Mouse (Mus musculus) E14TG2a.4 (cell line): Measurements from ENCODE around the gene Tmem178b.

Experiments
- H3K27me3 ChIP-seq: 2 replicates; pipeline ENCODE4 v1.6.1; 2014; ENCODE audit warnings: low read length, control low read depth; ENCODE audit not compliant: insufficient read depth
- H3K36me3 ChIP-seq: 2 replicates; pipeline ENCODE4 v1.6.1; 2014; ENCODE audit warnings: low read length, control low read depth; ENCODE audit not compliant: insufficient read depth
- H3K4me1 ChIP-seq: replicated peaks from 2 replicates; pipeline ENCODE4 v1.6.1; 2014; ENCODE audit warnings: low read depth, low read length, control low read depth
- H3K4me3 ChIP-seq: replicated peaks from 2 replicates; pipeline ENCODE4 v1.5.1; 2014; ENCODE audit warnings: mild to moderate bottlenecking, low read length
- H3K9me3 ChIP-seq: 2 replicates; pipeline ENCODE4 v1.6.1; 2014; ENCODE audit warnings: low read length, control low read depth
- CTCF ChIP-seq: conservative IDR thresholded peaks from 2 replicates; pipeline ENCODE4 v1.5.1; 2014; ENCODE audit warnings: low read length
- NANOG ChIP-seq: IDR thresholded peaks from 2 replicates; pipeline ENCODE4 v1.6.1; 2014; ENCODE audit warnings: borderline replicate concordance, low read length, mixed read lengths
- POU5F1 ChIP-seq: IDR thresholded peaks from 2 replicates; pipeline ENCODE4 v1.6.1; 2014; ENCODE audit warnings: low read length, borderline replicate concordance

The Tmem178b gene

DNA sequence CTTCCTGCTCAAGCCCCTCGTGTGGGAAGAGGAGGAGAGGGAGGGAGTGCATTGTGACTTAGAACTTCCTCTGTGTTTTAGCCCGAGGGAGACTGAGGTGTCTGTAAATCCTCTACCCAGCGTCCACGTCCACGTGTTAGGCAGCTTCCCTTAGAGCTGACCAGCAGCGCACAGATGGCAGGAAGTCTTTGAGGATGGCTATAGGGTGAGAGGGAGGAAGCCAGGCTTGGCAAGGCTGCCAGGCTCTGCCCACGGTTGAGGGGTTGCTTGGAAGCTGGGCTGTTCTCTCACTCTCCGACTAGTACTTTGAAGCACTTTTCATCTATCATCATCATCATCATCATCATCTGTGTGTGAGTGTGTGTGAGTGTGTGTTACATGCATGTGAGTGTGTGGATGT, 41.9 kb downstream of the Tmem178b start:
- H3K4me3 ChIP-seq, result no peak overlapping the region
- 0 out of 2 replicates have a peak, but pooled peaks cover 3% of the 10 kb centered on the region for H3K27me3 ChIP-seq
- TF ChIP-seq NANOG, result no peak
- TF ChIP-seq POU5F1, result no peak
- no peak for TF ChIP-seq CTCF
- H3K36me3 ChIP-seq, result no peaks in the 10 kb centered on the region
- H3K4me1 ChIP-seq, result 0 out of 2 replicates have a peak, but pooled peaks cover 3% of the 10 kb centered on the region
- H3K9me3 ChIP-seq, result 0 out of 2 replicates have a peak, but pooled peaks cover 9% of the 10 kb centered on the region

DNA sequence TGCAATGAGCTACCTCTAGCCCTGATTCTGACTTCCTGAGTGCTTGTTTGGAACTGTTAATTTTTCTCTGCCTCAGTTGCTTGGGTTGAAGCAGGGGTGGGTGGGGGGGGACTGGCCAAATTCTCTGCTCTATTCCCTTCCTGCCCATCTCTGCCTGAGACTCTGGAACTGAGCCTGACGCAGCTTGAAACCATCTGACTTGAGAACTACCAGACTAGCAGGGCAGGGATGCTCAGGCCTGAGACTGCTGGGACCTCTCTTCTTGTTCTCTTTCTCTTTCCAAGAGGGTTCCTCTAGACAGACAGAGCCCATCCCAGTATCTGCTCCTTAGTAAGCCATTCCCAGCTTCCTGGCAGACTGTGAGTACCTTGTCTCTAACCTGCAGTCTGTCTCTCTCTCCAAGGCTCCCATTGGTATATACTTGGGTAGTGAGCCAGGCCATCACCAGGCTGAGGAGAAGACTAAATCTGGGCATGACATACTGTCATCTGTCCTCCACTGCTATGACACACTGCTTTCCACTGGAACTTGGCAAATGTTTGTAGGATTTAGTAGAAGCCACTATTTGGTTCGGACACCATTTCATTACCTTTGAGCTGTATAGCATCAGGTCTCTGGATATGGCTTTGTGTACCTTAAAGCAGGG, 42.7 kb downstream of the Tmem178b start:
- Histone ChIP-seq H3K9me3 (0 out of 2 replicates have a peak, but pooled peaks cover 9% of the 10 kb centered on the region), H3K27me3 (0 out of 2 replicates have a peak, but pooled peaks cover 3% of the 10 kb centered on the region), H3K4me1 (0 out of 2 replicates have a peak, but pooled peaks cover 3% of the 10 kb centered on the region), H3K4me3 (no peak overlapping the region), H3K36me3 (no peaks in the 10 kb centered on the region)
- no peak for TF ChIP-seq CTCF
- TF ChIP-seq POU5F1, result no peak
- TF ChIP-seq NANOG, result no peak

DNA sequence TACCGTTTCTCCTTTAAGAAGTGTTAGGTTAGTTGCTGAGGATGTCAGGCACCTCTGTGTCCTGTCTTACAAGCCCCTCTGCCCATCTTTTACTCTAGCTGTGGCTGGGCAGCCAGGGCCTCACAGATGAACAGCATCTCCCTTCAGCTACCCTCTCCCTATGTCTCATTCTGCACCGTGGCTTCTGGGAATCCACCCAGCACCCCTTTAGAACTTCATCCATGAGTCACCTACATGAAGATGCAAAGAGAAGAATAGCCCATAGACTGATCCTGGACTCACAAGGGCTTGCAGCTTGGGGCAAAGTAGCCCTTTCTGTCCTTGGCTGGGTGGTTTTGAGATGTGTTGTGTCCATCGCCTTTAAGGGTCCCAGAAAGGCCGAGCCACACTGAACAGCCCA, 43.4 kb downstream of the Tmem178b start:
- H3K9me3 ChIP-seq, result 0 out of 2 replicates have a peak, but pooled peaks cover 9% of the 10 kb centered on the region
- no peaks in the 10 kb centered on the region for H3K36me3 ChIP-seq
- 0 out of 2 replicates have a peak, but pooled peaks cover 3% of the 10 kb centered on the region for H3K4me1 ChIP-seq
- H3K4me3 ChIP-seq, result no peak overlapping the region
- TF ChIP-seq CTCF (no peak), POU5F1 (no peak), NANOG (no peak)
- 0 out of 2 replicates have a peak, but pooled peaks cover 3% of the 10 kb centered on the region for H3K27me3 ChIP-seq

DNA sequence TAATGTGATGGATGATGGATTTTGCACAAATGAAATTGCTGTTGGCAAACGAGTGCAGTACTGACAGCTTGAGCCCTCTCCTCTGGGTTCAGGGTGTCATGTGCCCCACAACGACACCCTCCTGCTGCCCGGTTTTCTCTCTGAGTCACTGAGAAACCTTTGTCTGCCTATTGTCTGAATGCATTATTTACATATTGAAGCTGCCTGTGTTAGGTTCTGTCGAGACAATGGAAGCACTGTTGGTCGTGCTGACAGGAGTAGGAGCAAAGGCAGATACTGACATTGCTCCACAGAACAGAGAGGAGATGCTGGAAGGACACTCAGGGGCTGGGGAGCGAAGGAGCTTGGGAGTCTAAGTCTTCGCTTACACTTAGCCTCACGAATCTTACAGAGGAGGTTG, 44.2 kb downstream of the Tmem178b start:
- Histone ChIP-seq H3K9me3 (0 out of 2 replicates have a peak, but pooled peaks cover 2% of the 10 kb centered on the region), H3K36me3 (no peaks in the 10 kb centered on the region), H3K27me3 (no peaks in the 10 kb centered on the region), H3K4me3 (no peak overlapping the region), H3K4me1 (0 out of 2 replicates have a peak, but pooled peaks cover 3% of the 10 kb centered on the region)
- TF ChIP-seq CTCF (no peak), POU5F1 (no peak), NANOG (no peak)

DNA sequence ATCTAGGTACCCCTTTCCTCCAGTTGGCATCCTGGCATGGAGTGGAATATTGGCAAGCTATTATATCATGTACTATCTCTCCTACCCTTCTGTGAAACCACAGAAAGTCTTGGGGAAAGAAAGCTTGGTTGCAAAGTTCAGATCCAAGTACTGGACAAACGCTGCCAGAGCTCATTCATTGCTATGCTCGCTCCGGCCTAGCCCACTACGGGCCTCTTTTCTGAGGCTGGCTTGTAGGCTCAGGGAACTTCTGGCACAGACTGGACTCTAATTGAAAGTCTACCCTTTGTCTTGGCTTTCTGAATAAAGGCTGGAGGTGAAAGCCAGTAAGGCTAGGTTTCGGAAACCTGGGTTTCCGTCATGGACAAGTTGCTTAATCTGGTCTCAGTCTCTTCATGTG, 44.7 kb downstream of the Tmem178b start:
- Histone ChIP-seq H3K36me3 (no peaks in the 10 kb centered on the region), H3K27me3 (no peaks in the 10 kb centered on the region), H3K4me1 (0 out of 2 replicates have a peak, but pooled peaks cover 3% of the 10 kb centered on the region), H3K9me3 (no peaks in the 10 kb centered on the region), H3K4me3 (no peak overlapping the region)
- TF ChIP-seq POU5F1, result no peak
- TF ChIP-seq NANOG, result no peak
- no peak for TF ChIP-seq CTCF

DNA sequence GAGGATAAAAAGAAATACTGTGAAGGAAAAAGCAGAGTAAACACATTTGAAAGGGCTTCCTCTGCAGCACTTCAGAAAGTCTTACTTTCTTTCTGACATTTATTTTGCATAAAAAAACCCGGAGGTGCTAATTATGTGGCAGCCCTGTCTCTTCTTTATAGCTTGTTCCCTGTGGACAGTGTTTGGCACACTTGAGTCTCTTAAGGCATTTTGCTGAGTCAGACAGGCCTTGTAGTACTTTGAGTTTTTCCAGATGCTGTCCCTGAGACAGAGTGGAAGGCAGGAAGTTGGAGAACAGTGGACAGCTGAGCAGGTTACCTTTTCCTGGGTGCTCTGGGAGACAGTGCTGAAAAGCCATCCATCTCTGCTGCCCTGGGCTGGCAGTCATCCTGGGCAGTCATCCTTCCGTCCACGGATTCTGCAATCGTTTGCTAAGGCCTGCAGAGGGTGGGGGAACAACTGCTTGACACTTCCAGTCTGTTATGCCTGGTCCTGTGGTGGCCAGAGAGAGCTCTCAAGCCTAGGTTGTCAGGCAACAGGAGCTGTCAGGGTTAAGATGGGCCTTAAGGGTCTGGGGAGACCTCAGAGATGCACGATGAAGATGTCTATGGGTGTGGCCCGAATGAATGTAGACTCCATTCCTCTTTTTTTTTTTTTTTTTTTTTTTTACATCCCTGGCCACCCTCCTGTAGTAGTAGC, 46.1 kb downstream of the Tmem178b start:
- no peaks in the 10 kb centered on the region for H3K36me3 ChIP-seq
- H3K27me3 ChIP-seq, result no peaks in the 10 kb centered on the region
- 0 out of 2 replicates have a peak, but pooled peaks cover 3% of the 10 kb centered on the region for H3K4me1 ChIP-seq
- no peaks in the 10 kb centered on the region for H3K9me3 ChIP-seq
- TF ChIP-seq NANOG (no peak), POU5F1 (no peak), CTCF (no peak)
- H3K4me3 ChIP-seq, result no peak overlapping the region

DNA sequence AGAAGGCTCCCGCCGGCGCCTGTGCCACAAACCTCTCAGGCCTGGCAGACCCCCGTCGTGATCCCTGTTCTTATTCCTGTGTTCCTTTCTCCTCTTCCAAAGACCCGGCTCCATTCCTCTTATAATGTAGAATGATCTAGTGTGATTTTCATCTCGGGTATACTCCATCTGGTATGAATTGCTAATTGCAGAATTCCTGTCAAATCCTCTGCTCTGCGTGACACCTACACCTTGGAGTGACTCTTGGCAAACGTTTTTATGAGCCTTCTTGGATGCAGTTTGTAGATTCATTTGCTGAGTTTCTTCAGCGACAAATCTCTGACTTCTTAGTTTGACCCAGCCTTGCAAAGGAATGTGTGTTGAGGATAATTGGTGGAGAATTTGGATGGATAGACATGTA, 53.4 kb downstream of the Tmem178b start:
- Histone ChIP-seq H3K4me3 (0 out of 2 replicates have a peak overlapping the region, but pooled peaks have one; percentile 10), H3K27me3 (no peaks in the 10 kb centered on the region), H3K4me1 (no peaks in the 10 kb centered on the region), H3K9me3 (peaks cover 13% of the 10 kb centered on the region), H3K36me3 (no peaks in the 10 kb centered on the region)
- TF ChIP-seq POU5F1 (no peak), CTCF (no peak), NANOG (no peak)

DNA sequence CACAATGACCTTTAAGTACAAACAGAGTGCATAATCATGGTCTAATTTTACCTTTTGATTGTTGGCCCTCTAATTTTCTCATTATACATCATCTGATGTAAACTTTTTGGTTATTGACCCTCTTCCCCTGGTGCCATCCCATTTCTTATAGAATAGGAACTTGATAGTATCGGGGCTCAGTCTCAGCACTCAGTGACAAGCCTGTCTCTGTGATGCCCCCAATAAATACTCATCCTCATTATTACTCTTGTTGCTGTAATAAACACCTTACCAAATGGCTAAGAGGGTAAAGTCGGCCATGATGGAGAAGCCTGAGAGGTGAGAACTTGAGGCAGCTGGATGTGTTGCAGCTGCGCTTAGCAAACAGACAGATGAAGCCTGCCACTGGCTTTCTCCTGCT, 63.5 kb downstream of the Tmem178b start:
- Histone ChIP-seq H3K4me1 (no peaks in the 10 kb centered on the region), H3K4me3 (no peak overlapping the region), H3K27me3 (no peaks in the 10 kb centered on the region), H3K36me3 (no peaks in the 10 kb centered on the region), H3K9me3 (no peaks in the 10 kb centered on the region)
- TF ChIP-seq NANOG (no peak), CTCF (no peak), POU5F1 (no peak)
